Mouse (Mus musculus): ENCODE results near the gene Gm21149. TPM values are rescaled to one million over a fixed set of nuclear protein-coding genes. Genes with fewer than 3 reads are reported as not detected.
"Not testable (repeated sequence)": the region's sequence is repeated elsewhere in the genome, so short reads cannot be mapped to it uniquely, and the experiment has no call there.

The Gm21149 gene
- polyA plus RNA-seq (2012; ENCODE audit: insufficient read depth, insufficient read length, missing spikeins): not detected in 2 replicates

DNA sequence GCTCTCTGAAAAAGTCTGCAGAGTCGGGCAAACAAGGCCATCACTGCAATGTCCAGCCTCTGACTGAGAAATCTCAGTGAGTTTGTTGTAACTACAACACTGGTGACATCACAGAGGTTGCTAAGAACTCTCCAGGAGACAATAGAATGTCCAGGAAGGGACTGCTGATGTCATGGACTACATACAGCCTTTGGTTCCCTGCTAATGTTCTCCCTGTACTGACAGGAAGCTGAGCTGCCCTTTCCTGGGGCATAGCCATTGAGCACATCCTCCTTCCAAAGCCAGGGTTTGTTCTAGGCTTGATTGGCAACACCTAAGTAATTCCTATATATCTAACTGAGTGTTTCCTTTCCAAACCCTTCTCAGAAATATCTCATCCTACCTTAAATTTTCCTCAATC, at the start of gene Gm21149:
Gm21149 (minus strand) TSS at position 101 of the 400 bp plus-strand sequence.
- H3K4me1 ChIP-seq (ENCODE audit: control insufficient read depth, insufficient read depth, low read length); H3K4me3 ChIP-seq (ENCODE audit: insufficient read depth, low read length); H3K27ac ChIP-seq (ENCODE audit: insufficient read depth, low read depth, low read length): not testable (repeated sequence)

DNA sequence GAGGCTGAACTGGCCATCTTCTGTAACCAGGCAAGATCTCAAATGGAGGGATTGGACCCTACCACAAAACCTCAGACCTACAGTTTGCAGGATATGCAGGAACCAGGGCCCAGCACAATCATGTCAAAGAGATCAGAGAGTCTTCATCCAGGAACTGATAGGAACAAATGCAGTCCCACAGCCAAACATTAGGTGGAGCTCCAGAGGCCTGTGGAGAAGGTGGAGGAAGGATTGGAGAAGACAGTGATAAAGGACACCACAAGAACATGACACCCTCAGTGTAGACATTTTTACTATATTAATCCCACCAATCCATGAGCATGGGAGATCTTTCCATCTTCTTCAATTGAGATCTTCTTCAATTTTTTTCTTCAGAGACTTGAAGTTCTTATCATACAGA, 46.1 kb upstream of the Gm21149 start:
- not testable (repeated sequence) for H3K4me3 ChIP-seq (ENCODE audit: insufficient read depth, low read length); H3K4me1 ChIP-seq (ENCODE audit: control insufficient read depth, insufficient read depth, low read length); H3K27ac ChIP-seq (ENCODE audit: insufficient read depth, low read depth, low read length)

GRCm38 (mm10) chr5:15522028-15522427, 45.7 kb upstream of the Gm21149 start:
- H3K4me1 ChIP-seq (ENCODE audit: control insufficient read depth, insufficient read depth, low read length); H3K27ac ChIP-seq (ENCODE audit: insufficient read depth, low read depth, low read length); H3K4me3 ChIP-seq (ENCODE audit: insufficient read depth, low read length): not testable (repeated sequence)

GRCm38 (mm10) chr5:15520418-15520817, 44.1 kb upstream of the Gm21149 start:
- not testable (repeated sequence) for H3K4me1 ChIP-seq (ENCODE audit: control insufficient read depth, insufficient read depth, low read length); H3K27ac ChIP-seq (ENCODE audit: insufficient read depth, low read depth, low read length); H3K4me3 ChIP-seq (ENCODE audit: insufficient read depth, low read length)

DNA sequence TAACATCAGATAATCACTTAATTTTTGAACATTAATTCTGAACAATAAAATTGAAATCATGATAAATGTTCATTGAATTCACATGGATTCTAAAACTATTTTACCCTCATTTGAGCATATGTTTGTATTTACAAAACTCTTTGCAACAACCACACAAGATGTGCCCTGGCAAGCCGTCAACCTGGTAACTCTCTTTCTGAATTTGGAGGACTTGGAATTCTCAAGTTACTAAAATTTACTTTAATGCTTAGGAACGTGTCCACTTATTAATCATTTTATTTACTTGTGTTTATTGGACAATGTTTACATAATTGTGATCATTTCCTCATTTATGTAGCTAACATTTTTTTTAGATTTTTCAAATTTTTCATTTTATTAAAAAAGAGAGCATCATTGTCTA, 40.8 kb upstream of the Gm21149 start:
- not testable (repeated sequence) for H3K4me1 ChIP-seq (ENCODE audit: control insufficient read depth, insufficient read depth, low read length); H3K27ac ChIP-seq (ENCODE audit: insufficient read depth, low read depth, low read length)

DNA sequence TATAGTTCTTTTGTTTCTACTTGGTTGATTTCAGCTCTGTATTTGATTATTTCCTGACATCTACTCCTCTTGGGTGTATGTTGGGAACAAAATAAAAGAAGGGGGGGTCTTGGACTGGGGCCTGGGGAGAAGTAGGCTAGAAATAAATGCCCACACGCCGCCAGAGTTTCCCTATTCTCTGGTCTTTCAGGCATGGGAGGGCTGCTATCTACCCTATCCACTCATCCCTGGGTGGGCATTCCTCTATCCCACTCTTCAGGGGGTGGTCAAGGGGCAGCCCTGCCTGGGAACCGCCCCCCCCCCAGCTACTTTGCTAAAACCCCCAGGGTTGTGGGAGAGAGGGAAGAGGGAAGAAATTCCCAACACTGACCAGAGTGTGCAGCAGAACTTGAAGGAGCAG, 35.9 kb upstream of the Gm21149 start:
- not testable (repeated sequence) for H3K4me1 ChIP-seq (ENCODE audit: control insufficient read depth, insufficient read depth, low read length); H3K4me3 ChIP-seq (ENCODE audit: insufficient read depth, low read length); H3K27ac ChIP-seq (ENCODE audit: insufficient read depth, low read depth, low read length)

More for the DNA sequence above, 40.8 kb upstream of the Gm21149 start:
- not testable (repeated sequence) for H3K4me3 ChIP-seq (ENCODE audit: insufficient read depth, low read length)

GRCm38 (mm10) chr5:15509911-15510310, 33.6 kb upstream of the Gm21149 start:
- not testable (repeated sequence) for H3K4me3 ChIP-seq (ENCODE audit: insufficient read depth, low read length); H3K27ac ChIP-seq (ENCODE audit: insufficient read depth, low read depth, low read length)

GRCm38 (mm10) chr5:15508460-15509451, 32.4 kb upstream of the Gm21149 start:
- not testable (repeated sequence) for H3K4me3 ChIP-seq (ENCODE audit: insufficient read depth, low read length); H3K4me1 ChIP-seq (ENCODE audit: control insufficient read depth, insufficient read depth, low read length)

More at GRCm38 (mm10) chr5:15509911-15510310, 33.6 kb upstream of the Gm21149 start:
- not testable (repeated sequence) for H3K4me1 ChIP-seq (ENCODE audit: control insufficient read depth, insufficient read depth, low read length)

DNA sequence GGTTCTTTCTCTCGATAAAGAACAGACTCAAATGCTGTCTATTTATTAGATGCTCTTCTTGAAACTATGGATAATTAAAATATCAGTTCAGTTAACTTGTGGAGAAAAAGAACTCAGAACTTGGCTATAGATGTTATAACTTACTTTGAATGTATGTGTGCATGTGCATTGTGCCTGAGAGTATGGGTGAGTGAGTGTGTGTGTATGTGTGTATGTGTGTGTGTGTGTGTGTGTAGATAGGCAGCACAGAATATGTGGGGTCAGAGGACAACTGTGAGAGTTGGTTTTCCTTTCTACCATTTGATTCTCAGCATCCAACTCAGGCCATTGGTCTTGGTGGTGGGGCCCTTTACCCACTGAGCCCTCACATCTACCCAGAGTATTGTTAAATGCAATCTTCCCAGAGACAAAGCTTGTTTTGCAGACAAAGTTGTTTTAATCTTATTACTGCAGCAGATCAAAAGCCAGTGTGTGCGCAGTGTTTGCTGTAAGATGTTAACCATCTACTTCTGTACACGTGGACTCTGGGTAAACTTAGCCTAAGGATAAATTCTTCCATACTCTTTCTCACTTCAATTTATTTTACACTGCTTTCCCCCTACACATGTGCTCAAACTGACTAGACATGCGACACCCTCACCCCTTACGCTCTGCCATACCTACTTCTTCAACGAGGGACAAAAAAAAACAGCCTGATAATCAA, 31.6 kb upstream of the Gm21149 start:
- not testable (repeated sequence) for H3K27ac ChIP-seq (ENCODE audit: insufficient read depth, low read depth, low read length); H3K4me1 ChIP-seq (ENCODE audit: control insufficient read depth, insufficient read depth, low read length); H3K4me3 ChIP-seq (ENCODE audit: insufficient read depth, low read length)

More at GRCm38 (mm10) chr5:15508460-15509451, 32.4 kb upstream of the Gm21149 start:
- not testable (repeated sequence) for H3K27ac ChIP-seq (ENCODE audit: insufficient read depth, low read depth, low read length)

DNA sequence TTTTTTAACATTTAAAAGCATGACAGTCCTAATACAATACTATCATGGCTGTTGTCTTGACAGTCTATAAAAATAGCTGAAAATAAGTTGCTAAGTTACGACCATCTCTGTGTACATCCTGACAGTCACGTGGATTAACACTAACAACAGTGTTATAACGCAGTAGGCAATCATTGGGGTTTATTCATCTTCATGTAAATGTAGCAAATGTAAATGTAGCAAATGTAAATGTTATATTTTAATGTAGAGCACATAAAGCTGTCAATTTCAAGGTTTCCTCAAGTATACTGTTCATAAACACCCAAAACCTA, 30.9 kb upstream of the Gm21149 start:
- TF ChIP-seq POLR2A (IDR thresholded peaks at IDR 0.05; ENCODE audit: borderline replicate concordance, low read depth, low read length) (no peak), CTCF (IDR thresholded peaks at IDR 0.05; ENCODE audit: low read depth, low read length) (no peak)
- H3K4me3 ChIP-seq (ENCODE audit: insufficient read depth, low read length): no peak overlapping the region
- no peaks in the 10 kb centered on the region for H3K4me1 ChIP-seq (ENCODE audit: control insufficient read depth, insufficient read depth, low read length)
- H3K27ac ChIP-seq (ENCODE audit: insufficient read depth, low read depth, low read length): no peak overlapping the region

DNA sequence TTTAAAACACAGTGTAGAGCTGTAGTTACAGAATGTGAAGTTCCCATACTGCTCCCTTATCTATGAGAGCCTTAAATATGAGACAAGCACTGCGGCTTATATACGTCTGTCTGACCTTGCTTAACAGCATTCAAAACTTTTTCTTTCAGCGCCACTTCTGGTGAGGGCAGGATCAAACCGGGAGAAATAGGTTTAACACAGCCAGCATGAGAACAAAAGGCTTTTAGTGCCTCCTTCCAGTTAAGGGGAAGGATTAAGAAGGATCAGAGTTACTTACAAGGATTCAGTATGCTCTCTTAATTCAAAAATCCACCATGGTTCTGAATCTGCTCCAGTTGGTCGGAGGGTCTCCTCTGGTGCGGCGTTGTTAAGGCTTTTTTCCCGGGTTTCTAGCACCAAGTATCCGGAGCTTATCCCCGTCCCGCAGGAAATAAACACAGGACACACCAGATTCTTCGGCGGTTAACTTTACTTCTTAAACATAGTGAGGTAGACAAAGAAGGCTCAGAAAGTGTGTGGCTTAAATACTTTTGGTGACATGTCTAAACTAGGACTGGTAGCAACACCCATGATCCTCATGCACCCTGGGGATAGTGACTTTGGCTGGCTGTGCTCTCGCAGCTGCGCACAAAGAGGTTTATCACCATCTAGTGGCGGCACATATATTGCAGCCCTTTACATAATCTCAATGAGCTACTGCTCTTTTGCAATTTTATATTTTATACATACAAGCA, 30.4 kb upstream of the Gm21149 start:
- no peaks in the 10 kb centered on the region for H3K4me1 ChIP-seq (ENCODE audit: control insufficient read depth, insufficient read depth, low read length)

More for the DNA sequence above, 30.4 kb upstream of the Gm21149 start:
- Histone ChIP-seq H3K27ac (ENCODE audit: insufficient read depth, low read depth, low read length) (no peak overlapping the region), H3K4me3 (ENCODE audit: insufficient read depth, low read length) (no peak overlapping the region)
- peak; percentile 69 for TF ChIP-seq CTCF (IDR thresholded peaks at IDR 0.05; ENCODE audit: low read depth, low read length)
- no peak for TF ChIP-seq POLR2A (IDR thresholded peaks at IDR 0.05; ENCODE audit: borderline replicate concordance, low read depth, low read length)
